29 mouse cellular contexts compared by ENCODE assay signal in genomic region chr2:61213951-61214350, GRCm38 (mm10).
"Had no signal": no experiment of that assay in that cellular context is flagged by ENCODE, and none has a peak within 500 bp of the region (broad histone marks: within the 10 kb centered on the region; RNA-seq: fewer than 3 reads in every experiment).

No protein-coding gene starts in this region.

- H3K9me3 ChIP-seq: limb, embryonic 10.5 days; limb, embryonic 12.5 days; limb, embryonic 13.5 days; limb, embryonic 15.5 days; liver, embryonic 12.5 days; liver, embryonic 13.5 days; liver, embryonic 15.5 days; lung, embryonic 15.5 days; megakaryocyte, embryonic 14.5 days; midbrain, embryonic 10.5 days; midbrain, embryonic 12.5 days; midbrain, embryonic 13.5 days; midbrain, embryonic 15.5 days; neural tube, embryonic 12.5 days; neural tube, embryonic 13.5 days had no signal

- H3K9ac ChIP-seq: limb, embryonic 12.5 days; limb, embryonic 13.5 days; limb, embryonic 15.5 days; liver, embryonic 12.5 days; liver, embryonic 13.5 days; liver, embryonic 14.5 days; liver, embryonic 15.5 days; liver, postnatal 0 days; lung, embryonic 14.5 days; lung, embryonic 15.5 days; midbrain, embryonic 12.5 days; midbrain, embryonic 13.5 days; midbrain, embryonic 15.5 days; neural tube, embryonic 12.5 days; neural tube, embryonic 13.5 days had no signal

- H3K4me1 ChIP-seq: limb, embryonic 10.5 days; limb, embryonic 12.5 days; limb, embryonic 13.5 days; limb, embryonic 15.5 days; liver, embryonic 12.5 days; liver, embryonic 13.5 days; liver, embryonic 15.5 days; lung, embryonic 15.5 days; megakaryocyte, embryonic 14.5 days; midbrain, embryonic 10.5 days; midbrain, embryonic 12.5 days; midbrain, embryonic 13.5 days; midbrain, embryonic 15.5 days; neural tube, embryonic 12.5 days; neural tube, embryonic 13.5 days had no signal

- H3K36me3 ChIP-seq: limb, embryonic 10.5 days; limb, embryonic 12.5 days; limb, embryonic 13.5 days; limb, embryonic 15.5 days; liver, embryonic 12.5 days; liver, embryonic 13.5 days; liver, embryonic 15.5 days; lung, embryonic 15.5 days; midbrain, embryonic 10.5 days; midbrain, embryonic 12.5 days; midbrain, embryonic 13.5 days; midbrain, embryonic 15.5 days; neural tube, embryonic 12.5 days; neural tube, embryonic 13.5 days had no signal

- H3K27ac ChIP-seq: limb, embryonic 10.5 days; limb, embryonic 12.5 days; limb, embryonic 13.5 days; limb, embryonic 15.5 days; liver, embryonic 12.5 days; liver, embryonic 13.5 days; liver, embryonic 14.5 days; liver, embryonic 15.5 days; lung, embryonic 15.5 days; macrophage; midbrain, embryonic 10.5 days; midbrain, embryonic 12.5 days; midbrain, embryonic 13.5 days; midbrain, embryonic 15.5 days; neural tube, embryonic 12.5 days; neural tube, embryonic 13.5 days had no signal

- H3K4me3 ChIP-seq: limb, embryonic 10.5 days; limb, embryonic 12.5 days; limb, embryonic 13.5 days; limb, embryonic 15.5 days; liver, embryonic 12.5 days; liver, embryonic 13.5 days; liver, embryonic 15.5 days; lung, embryonic 15.5 days; megakaryocyte, embryonic 14.5 days; midbrain, embryonic 10.5 days; midbrain, embryonic 12.5 days; midbrain, embryonic 13.5 days; midbrain, embryonic 15.5 days; myocyte; neural tube, embryonic 12.5 days; neural tube, embryonic 13.5 days had no signal

- DNase-seq: left cerebral cortex, postnatal 4 days; liver; liver, embryonic 13.5 days; liver, postnatal 0 days; lung, adult 18-20 months; lung, adult 2 months; lung, embryonic 14.5 days; lung, postnatal 10 days; lung, postnatal 14 days; lung, postnatal 36 days; lung, postnatal 4 days; midbrain, embryonic 14.5 days had no signal
